Mouse (Mus musculus): ENCODE measurements at regions not wholly inside any gene's neighbourhood (a gene's known extent, or its start where the extent isn't known, plus 50 kb on each side); places are given as distances from the start of the nearest gene placed in this dataset.

DNA sequence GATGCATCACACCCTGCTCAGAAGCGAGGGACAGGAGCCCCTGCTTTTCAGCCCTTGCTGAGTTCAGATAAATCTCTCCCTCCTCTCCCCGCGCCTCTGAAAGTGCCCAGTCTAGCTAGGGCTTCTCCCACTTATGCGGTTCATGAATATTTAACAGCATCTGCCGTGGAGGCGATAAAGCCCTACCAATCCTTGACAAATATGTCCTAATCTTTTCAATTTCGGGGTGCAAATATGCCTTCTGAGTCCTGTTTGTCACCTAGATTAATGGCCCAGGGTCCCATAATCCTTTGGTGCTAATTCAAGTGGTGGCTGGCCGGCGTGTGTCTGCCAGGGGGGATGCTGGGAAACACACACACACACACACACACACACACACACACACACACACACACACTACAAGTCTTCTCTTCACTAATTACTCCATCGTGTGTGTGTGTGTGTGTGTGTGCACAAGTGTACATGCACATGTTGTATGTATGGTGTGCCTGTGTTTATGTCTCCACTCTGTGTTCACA lies 65.5 kb upstream of the Lhx5 start:
- Histone ChIP-seq H3K27me3 (ENCODE audit: control insufficient read depth, insufficient read depth, low read length) (0 out of 2 replicates have a peak, but pooled peaks cover 3% of the 10 kb centered on the region), H3K36me3 (ENCODE audit: control insufficient read depth, insufficient read depth, low read length) (no peaks in the 10 kb centered on the region), H3K9ac (ENCODE audit: low read depth, low read length) (no peak overlapping the region), H3K4me1 (ENCODE audit: control insufficient read depth, insufficient read depth, low read length) (no peaks in the 10 kb centered on the region), H3K4me3 (ENCODE audit: insufficient read depth, low read depth, low read length) (no peak overlapping the region), H3K27ac (replicated peaks; ENCODE audit: insufficient read depth, low read depth, low read length) (no peak overlapping the region), H3K79me2 (ENCODE audit: control insufficient read depth, insufficient read depth, low read length) (no peaks in the 10 kb centered on the region)
- WGBS: 37% methylated on average over 10 of the region's 10 CpGs
- no peak for TF ChIP-seq POLR2A (IDR thresholded peaks at IDR 0.05; ENCODE audit: extremely low read depth, insufficient read depth, low read length)
- TF ChIP-seq CTCF (IDR thresholded peaks at IDR 0.05; ENCODE audit: low read depth, low read length): no peak
- no peak for DNase-seq (ENCODE audit: extremely low read depth, low read depth, low spot score)

DNA sequence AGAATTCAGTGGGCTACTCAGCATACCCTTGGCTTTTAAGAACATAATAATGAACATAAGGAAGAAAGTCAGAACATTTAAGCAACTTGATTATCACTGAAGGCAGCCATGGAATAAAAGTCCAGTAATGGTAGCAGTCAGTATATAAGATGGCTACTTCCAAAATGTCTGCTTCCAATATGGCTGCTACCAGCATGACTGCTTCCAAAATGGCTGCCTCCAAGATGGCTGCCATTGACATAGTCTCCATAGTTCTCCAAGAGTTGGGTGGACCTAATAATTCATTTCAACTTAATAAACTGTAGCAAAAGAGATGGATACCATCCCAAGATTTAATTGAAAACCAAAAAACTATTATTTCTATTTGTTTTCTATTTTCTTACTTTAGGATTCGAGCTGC lies 62.7 kb upstream of the Lhx5 start:
- H3K4me1 ChIP-seq (ENCODE audit: control insufficient read depth, insufficient read depth, low read length): no peaks in the 10 kb centered on the region
- H3K79me2 ChIP-seq (ENCODE audit: control insufficient read depth, insufficient read depth, low read length): no peaks in the 10 kb centered on the region
- no peak overlapping the region for H3K4me3 ChIP-seq (ENCODE audit: insufficient read depth, low read depth, low read length)
- H3K27ac ChIP-seq (replicated peaks; ENCODE audit: insufficient read depth, low read depth, low read length): no peak overlapping the region
- no peak for TF ChIP-seq POLR2A (IDR thresholded peaks at IDR 0.05; ENCODE audit: extremely low read depth, insufficient read depth, low read length)
- whole genome bisulfite sequencing: 80% methylated on average over 1 of the region's 1 CpGs
- DNase-seq (ENCODE audit: extremely low read depth, low read depth, low spot score): no peak
- H3K9ac ChIP-seq (ENCODE audit: low read depth, low read length): no peak overlapping the region
- H3K27me3 ChIP-seq (ENCODE audit: control insufficient read depth, insufficient read depth, low read length): no peaks in the 10 kb centered on the region
- no peaks in the 10 kb centered on the region for H3K36me3 ChIP-seq (ENCODE audit: control insufficient read depth, insufficient read depth, low read length)

DNA sequence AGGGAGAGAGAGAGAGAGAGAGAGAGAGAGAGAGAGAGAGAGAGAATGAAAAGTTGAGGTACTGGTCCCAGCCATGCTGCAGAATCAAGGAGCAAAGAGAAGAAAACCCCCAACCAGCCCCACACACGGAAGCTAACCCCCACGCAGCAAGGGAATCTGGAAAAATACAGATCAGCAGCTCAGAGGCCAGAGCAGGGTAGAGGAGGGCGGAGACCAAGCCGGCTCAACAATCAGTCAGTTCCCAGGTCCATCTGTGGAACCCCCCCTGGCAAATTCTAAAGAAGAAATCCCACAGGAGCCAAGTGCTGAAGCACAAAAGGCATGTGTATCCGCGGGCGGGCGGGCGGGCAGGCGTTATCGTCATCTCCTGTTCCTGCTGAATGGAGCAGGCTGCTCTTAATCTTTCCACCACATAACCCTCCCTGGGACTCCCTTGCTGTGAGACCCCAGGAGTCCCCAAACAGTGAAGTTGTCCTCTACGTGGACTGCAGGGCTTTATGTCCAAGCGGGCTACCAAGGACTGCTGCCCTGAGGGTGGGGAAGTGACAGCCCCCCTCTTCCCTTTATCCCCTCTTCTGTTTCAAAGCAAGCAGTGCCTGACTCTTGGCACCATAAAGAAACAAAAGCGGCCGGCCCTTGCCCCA lies 60.2 kb upstream of the Lhx5 start:
- H3K4me3 ChIP-seq (ENCODE audit: insufficient read depth, low read depth, low read length): no peak overlapping the region
- no peaks in the 10 kb centered on the region for H3K27me3 ChIP-seq (ENCODE audit: control insufficient read depth, insufficient read depth, low read length)
- H3K27ac ChIP-seq (replicated peaks; ENCODE audit: insufficient read depth, low read depth, low read length): no peak overlapping the region
- DNase-seq (ENCODE audit: extremely low read depth, low read depth, low spot score): no peak
- 14% methylated on average over 15 of the region's 15 CpGs for WGBS
- H3K36me3 ChIP-seq (ENCODE audit: control insufficient read depth, insufficient read depth, low read length): no peaks in the 10 kb centered on the region
- H3K9ac ChIP-seq (ENCODE audit: low read depth, low read length): no peak overlapping the region
- no peak for TF ChIP-seq CTCF (IDR thresholded peaks at IDR 0.05; ENCODE audit: low read depth, low read length)
- no peak for TF ChIP-seq POLR2A (IDR thresholded peaks at IDR 0.05; ENCODE audit: extremely low read depth, insufficient read depth, low read length)
- no peaks in the 10 kb centered on the region for H3K4me1 ChIP-seq (ENCODE audit: control insufficient read depth, insufficient read depth, low read length)
- H3K79me2 ChIP-seq (ENCODE audit: control insufficient read depth, insufficient read depth, low read length): no peaks in the 10 kb centered on the region

DNA sequence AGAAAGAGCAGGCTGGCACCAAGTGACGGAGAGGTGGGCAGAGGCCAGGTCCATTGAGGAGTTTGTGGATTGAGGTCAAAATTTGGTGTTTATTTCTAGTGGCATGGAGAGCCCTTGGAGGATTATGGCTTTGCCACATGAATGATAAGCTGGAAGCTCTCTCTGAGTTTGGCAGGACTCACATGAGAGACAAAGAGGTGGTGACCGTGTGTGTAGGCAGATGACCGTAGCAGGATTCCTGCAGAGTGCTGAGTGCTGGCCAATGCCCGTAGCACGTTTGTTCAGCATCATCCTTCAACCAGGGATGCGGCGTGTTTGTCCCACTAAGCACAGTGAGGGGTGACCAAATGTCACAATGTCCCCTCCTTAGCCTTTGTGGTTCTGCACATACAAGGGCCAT lies 58.1 kb upstream of the Lhx5 start:
- Histone ChIP-seq H3K4me1 (ENCODE audit: control insufficient read depth, insufficient read depth, low read length) (no peaks in the 10 kb centered on the region), H3K27me3 (ENCODE audit: control insufficient read depth, insufficient read depth, low read length) (no peaks in the 10 kb centered on the region), H3K4me3 (ENCODE audit: insufficient read depth, low read depth, low read length) (no peak overlapping the region), H3K36me3 (ENCODE audit: control insufficient read depth, insufficient read depth, low read length) (no peaks in the 10 kb centered on the region), H3K9ac (ENCODE audit: low read depth, low read length) (no peak overlapping the region), H3K79me2 (ENCODE audit: control insufficient read depth, insufficient read depth, low read length) (no peaks in the 10 kb centered on the region), H3K27ac (replicated peaks; ENCODE audit: insufficient read depth, low read depth, low read length) (no peak overlapping the region)
- no peak for DNase-seq (ENCODE audit: extremely low read depth, low read depth, low spot score)
- TF ChIP-seq CTCF (IDR thresholded peaks at IDR 0.05; ENCODE audit: low read depth, low read length) (no peak), POLR2A (IDR thresholded peaks at IDR 0.05; ENCODE audit: extremely low read depth, insufficient read depth, low read length) (no peak)
- WGBS: 85% methylated on average over 7 of the region's 7 CpGs
